Mouse (Mus musculus): ENCODE measurements around the gene Rbm38. TPM values are rescaled to one million over a fixed set of nuclear protein-coding genes. Genes with fewer than 3 reads are reported as not detected.
A peak's percentile ranks its signal among the peaks of the same experiment; 100 is the strongest.

The Rbm38 gene
- total RNA-seq (2017) = 66.3 and 81.3 TPM in 2 replicates

GRCm38 (mm10) chr2:173020430-173020829 is at the start of gene Rbm38:
Rbm38 (plus strand) TSS chr2:173020498.
- no peak for ATAC-seq (replicated peaks in 1 of 2; ENCODE audit: insufficient read depth in 1 of 2, low FRiP score in 2 of 2, low TSS enrichment in 1 of 2, low read depth in 1 of 2, poor library complexity in 2 of 2, severe bottlenecking in 2 of 2)

DNA sequence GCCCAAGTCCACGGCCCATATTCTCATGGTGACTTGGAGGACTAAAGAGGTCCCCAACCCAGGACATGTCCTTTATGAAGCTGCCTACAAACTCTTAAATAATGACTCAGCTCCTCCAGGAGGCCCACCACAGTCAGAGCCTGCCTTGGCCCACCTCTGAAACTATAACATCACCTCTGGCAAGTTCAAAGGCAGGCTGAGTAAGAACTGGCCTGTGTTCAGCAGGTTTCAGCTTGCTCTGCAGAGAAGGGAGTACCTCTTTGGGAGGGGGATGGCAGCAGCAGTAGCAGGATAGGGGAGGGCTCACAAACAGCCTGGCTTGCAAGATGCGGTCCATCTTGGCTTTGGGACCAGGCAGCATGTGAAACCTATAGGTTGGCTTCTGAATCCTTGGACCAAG is 48.4 kb upstream of the Rbm38 start:
- ATAC-seq (replicated peaks in 1 of 2; ENCODE audit: insufficient read depth in 1 of 2, low FRiP score in 2 of 2, low TSS enrichment in 1 of 2, low read depth in 1 of 2, poor library complexity in 2 of 2, severe bottlenecking in 2 of 2) = no peak

- no peak for ATAC-seq (replicated peaks in 1 of 2; ENCODE audit: insufficient read depth in 1 of 2, low FRiP score in 2 of 2, low TSS enrichment in 1 of 2, low read depth in 1 of 2, poor library complexity in 2 of 2, severe bottlenecking in 2 of 2)
These were observed 46.3 kb upstream of the Rbm38 start for GRCm38 (mm10) chr2:172973806-172974565.

- no peak for ATAC-seq (replicated peaks in 1 of 2; ENCODE audit: insufficient read depth in 1 of 2, low FRiP score in 2 of 2, low TSS enrichment in 1 of 2, low read depth in 1 of 2, poor library complexity in 2 of 2, severe bottlenecking in 2 of 2)
These were observed 45.6 kb upstream of the Rbm38 start for GRCm38 (mm10) chr2:172974701-172975100.

DNA sequence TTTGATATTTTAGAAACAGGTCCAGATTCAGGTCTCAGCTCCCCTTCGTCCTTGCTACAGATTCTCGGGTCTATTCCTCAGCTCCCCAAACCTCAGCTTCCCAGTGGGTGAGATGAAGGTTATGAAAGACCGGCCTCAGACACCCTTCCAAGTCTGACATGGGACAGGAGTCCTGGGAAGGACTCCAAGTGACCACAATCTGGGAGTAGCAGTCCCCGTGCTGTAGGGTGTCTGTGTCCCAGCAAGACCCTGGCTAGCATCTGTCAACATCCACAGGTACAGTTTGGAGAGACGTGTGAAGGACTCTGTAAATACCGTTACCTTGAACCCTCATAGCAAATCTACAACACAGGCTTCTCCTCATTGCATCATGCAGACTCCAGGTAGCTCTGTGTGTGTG is 45.1 kb upstream of the Rbm38 start:
- no peak for ATAC-seq (replicated peaks in 1 of 2; ENCODE audit: insufficient read depth in 1 of 2, low FRiP score in 2 of 2, low TSS enrichment in 1 of 2, low read depth in 1 of 2, poor library complexity in 2 of 2, severe bottlenecking in 2 of 2)

GRCm38 (mm10) chr2:172976661-172977238 is 43.5 kb upstream of the Rbm38 start:
- ATAC-seq (replicated peaks in 1 of 2; ENCODE audit: insufficient read depth in 1 of 2, low FRiP score in 2 of 2, low TSS enrichment in 1 of 2, low read depth in 1 of 2, poor library complexity in 2 of 2, severe bottlenecking in 2 of 2) = peak; percentile 66 to 76

GRCm38 (mm10) chr2:172977409-172978130 is 42.7 kb upstream of the Rbm38 start, which contains the start of gene Spo11:
Spo11 (plus strand) TSS chr2:172977700.
- ATAC-seq (replicated peaks in 1 of 2; ENCODE audit: insufficient read depth in 1 of 2, low FRiP score in 2 of 2, low TSS enrichment in 1 of 2, low read depth in 1 of 2, poor library complexity in 2 of 2, severe bottlenecking in 2 of 2) = peak; percentile 74 to 80

DNA sequence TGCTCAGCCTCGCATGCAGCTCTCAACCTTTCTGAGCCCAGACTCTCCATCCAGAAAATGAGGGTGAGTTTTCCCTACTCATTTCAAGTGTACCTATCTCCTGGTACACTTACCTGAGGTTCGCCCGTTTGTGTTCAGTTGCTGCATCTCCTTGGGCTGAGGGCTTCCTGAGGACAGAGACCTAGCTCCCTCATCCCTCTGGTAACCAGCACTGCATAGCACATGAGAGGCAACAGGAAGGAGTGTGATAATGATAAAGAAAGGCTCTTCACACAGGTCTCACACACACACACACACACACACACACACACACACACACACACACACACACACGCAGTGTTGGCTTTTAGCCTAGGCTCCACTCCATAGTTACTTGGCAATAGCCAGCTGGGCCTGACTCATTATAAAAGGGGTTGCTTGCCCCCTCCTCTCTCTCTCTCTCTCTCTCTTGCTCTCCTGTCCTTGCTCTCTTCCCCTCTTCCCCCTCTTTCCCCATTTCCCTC is 42.1 kb upstream of the Rbm38 start:
- ATAC-seq (replicated peaks in 1 of 2; ENCODE audit: insufficient read depth in 1 of 2, low FRiP score in 2 of 2, low TSS enrichment in 1 of 2, low read depth in 1 of 2, poor library complexity in 2 of 2, severe bottlenecking in 2 of 2) = no peak

- ATAC-seq (replicated peaks in 1 of 2; ENCODE audit: insufficient read depth in 1 of 2, low FRiP score in 2 of 2, low TSS enrichment in 1 of 2, low read depth in 1 of 2, poor library complexity in 2 of 2, severe bottlenecking in 2 of 2) = no peak
These were observed 40.5 kb upstream of the Rbm38 start for GRCm38 (mm10) chr2:172979666-172980345.

DNA sequence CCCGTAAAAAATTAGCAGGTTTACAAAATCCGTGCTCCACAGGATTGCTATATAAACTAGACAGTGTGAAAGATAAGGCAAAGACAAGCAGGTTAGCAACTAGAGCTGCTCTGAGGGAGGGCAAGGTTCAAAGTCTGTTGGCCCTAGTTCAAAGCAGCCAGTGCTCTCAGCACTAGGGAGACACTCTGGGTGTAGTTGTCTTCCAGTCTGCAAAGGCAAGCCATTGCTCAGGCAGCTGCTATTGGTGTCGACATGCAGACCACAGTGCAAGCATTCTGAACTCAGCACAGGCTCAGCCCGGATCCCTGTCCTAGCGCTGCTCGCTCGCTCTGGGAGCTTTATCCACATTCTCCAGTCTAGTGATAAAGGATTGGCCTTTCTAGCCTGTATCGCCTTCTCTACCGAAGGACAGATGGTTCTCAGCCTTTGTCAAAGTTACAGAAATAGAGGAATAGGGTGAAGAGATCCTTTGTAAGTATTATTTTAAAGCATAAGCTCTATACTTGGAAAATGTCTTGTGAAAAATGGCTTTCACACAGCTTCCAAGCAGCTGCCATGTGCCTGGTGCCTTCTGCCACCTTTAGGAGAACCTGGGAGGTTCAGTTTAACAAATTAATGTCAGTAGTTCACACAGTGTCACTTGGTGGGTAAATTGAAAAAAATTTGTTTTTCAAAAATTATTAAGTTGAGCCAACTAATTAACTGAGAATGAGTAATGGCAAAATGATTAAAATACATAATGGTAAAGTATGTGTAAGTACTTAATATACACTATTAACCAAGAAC is 37.3 kb upstream of the Rbm38 start:
- ATAC-seq (replicated peaks in 1 of 2; ENCODE audit: insufficient read depth in 1 of 2, low FRiP score in 2 of 2, low TSS enrichment in 1 of 2, low read depth in 1 of 2, poor library complexity in 2 of 2, severe bottlenecking in 2 of 2) = no peak

GRCm38 (mm10) chr2:172990161-172990560 is 30.1 kb upstream of the Rbm38 start:
- ATAC-seq (replicated peaks in 1 of 2; ENCODE audit: insufficient read depth in 1 of 2, low FRiP score in 2 of 2, low TSS enrichment in 1 of 2, low read depth in 1 of 2, poor library complexity in 2 of 2, severe bottlenecking in 2 of 2) = no peak

- 0 out of 4 replicates have a peak, but pooled peaks of 1 of the 2 experiments have one; percentile 13 for ATAC-seq (replicated peaks in 1 of 2; ENCODE audit: insufficient read depth in 1 of 2, low FRiP score in 2 of 2, low TSS enrichment in 1 of 2, low read depth in 1 of 2, poor library complexity in 2 of 2, severe bottlenecking in 2 of 2)
These were observed 24.1 kb upstream of the Rbm38 start for GRCm38 (mm10) chr2:172996207-172996606.

DNA sequence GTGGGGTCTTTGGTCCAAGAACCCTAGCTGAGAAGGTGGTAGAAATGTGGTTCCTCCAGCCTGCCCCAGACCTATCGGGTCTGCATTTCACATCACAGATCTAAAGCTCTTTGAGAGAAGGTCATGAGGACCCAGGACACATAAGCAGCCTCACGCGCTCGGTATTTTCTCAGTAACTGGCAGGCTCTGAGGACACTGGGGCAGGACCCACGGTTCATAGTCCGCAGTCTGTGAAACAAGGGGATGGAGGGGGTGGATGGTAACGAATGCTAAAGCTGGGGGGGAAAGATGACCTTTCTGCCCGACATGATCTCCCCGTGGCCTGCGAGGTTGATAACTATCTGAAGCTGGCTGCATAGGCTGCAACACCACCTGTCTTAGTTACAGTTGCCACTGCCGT is 22.6 kb upstream of the Rbm38 start:
- ATAC-seq (replicated peaks in 1 of 2; ENCODE audit: insufficient read depth in 1 of 2, low FRiP score in 2 of 2, low TSS enrichment in 1 of 2, low read depth in 1 of 2, poor library complexity in 2 of 2, severe bottlenecking in 2 of 2) = no peak

DNA sequence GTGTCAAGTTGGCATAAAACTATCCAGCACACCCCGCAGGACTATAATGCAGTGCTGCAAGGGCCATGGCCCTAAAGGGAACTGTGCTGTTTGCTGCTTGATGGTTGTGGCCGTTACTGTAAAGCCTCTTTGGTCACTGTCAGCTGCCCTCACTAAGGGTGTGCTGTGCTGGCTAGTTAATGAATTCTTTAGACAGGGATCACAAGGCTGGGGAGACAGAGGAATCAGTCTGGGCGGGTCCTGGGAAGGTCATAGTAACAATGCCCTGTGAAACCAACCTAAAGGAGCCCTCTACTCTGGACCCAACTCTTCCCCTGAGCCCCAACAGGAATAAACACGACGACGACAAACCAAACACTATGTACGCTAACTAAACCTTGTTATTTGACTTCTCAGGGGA is 21.8 kb upstream of the Rbm38 start:
- no peak for ATAC-seq (replicated peaks in 1 of 2; ENCODE audit: insufficient read depth in 1 of 2, low FRiP score in 2 of 2, low TSS enrichment in 1 of 2, low read depth in 1 of 2, poor library complexity in 2 of 2, severe bottlenecking in 2 of 2)

DNA sequence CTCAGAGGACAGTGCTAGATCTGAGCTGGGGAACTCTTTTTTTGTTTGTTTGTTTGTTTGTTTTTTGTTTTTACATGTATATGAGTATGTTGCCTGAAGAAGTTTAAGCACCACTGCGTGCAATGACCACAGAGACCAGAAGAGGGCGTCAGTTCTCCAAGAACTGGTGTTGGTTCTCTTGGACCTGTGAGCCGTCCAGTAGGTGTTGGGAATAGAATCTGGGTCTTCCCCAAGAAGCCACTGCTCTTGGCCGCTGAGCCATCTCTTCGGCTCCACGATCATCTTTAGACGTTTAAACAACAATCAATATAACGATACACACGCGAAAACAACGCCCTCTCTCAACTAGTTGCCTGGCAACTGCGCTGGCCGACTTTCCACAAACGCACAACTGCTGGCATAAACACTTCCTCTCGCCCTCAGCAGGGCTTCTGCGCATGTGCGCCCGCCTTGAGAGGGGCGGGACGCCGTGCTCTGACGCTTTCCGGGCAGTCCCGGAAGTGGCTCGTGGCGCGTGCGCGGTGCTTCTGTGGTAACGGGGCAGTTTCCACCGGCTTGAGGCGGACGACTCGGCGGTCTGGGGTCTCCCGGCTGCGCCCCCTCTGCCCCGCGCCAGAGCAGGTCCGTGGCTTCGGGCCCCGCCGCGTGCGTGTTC is 20.5 kb upstream of the Rbm38 start, which contains the start of gene Rae1:
TSS of gene Rae1 (plus strand) at position 488 of the 655 bp plus-strand sequence.
- peak; percentile 94 for ATAC-seq (replicated peaks in 1 of 2; ENCODE audit: insufficient read depth in 1 of 2, low FRiP score in 2 of 2, low TSS enrichment in 1 of 2, low read depth in 1 of 2, poor library complexity in 2 of 2, severe bottlenecking in 2 of 2)

GRCm38 (mm10) chr2:173000285-173000652 is 20.0 kb upstream of the Rbm38 start:
- peak; percentile 18 to 39; a peak in 3 of 4 replicates for ATAC-seq (replicated peaks in 1 of 2; ENCODE audit: insufficient read depth in 1 of 2, low FRiP score in 2 of 2, low TSS enrichment in 1 of 2, low read depth in 1 of 2, poor library complexity in 2 of 2, severe bottlenecking in 2 of 2)
